Mouse (Mus musculus) right cerebral cortex, postnatal 10 days (tissue): ENCODE measurements around the gene Dpf2.

Experiments used
- DNase-seq, 2 experiments: peaks; one replicate each; pipeline ENCODE4 v3.0.0; 2021; ENCODE audit warnings: low spot score in 2 of 2

Dpf2 gene

DNA sequence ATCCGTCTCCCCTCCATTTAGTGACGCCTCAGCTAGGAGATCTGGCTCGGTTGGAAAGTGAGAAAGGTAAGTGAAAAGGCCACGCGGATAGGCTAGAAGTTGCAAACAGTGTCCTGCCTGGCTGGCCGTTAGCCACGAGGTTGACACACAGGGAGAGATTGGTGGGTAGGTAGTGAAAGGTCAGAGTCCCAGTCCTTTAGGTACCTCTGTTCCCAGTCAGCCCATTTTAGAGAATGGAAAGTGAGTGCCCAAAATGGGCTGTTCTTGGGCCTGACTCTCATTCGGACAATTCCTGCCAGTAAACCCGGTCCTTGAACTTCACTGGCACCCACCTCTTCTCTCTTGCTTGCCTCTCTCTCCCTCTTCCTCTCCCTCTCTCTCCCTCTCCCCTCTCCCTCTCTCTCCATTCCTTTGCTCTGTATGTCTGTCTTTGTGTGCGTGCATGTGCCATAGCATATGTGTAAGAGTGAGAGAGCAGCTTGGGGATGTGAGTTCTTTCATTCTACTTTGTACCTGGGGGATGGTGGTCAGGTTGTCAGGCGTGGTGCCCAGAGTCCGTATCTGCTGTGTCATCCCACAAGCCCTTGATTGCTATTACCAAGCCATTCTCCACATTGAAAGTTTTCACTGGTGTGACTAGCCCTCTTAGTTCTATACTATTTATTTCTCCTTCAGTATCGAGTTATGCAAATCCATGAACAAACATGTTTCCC lies at the start of gene Dpf2:
Gene Dpf2 (minus strand): TSS at position 4 of the 713 bp plus-strand sequence.
- no peak for DNase-seq

DNA sequence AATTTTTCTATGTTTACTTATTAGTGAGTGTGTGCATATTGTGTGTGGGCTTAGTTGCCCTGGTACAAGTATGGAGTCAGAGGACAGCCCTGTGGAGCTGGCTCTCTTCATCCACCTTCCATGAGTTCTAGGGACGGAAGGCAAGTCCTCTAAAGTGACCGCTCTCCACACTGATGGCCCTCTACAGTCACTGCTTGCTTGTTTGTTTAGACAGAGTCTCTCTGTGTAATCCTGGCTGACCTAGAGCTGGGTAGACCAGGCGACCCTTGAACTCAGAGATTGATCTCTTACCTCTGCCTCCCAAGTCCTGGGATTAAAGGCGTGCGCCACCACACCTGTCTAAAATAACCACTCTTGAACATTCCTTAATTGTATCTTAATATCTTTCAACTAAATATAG lies 44.6 kb upstream of the Dpf2 start:
- no peak for DNase-seq

DNA sequence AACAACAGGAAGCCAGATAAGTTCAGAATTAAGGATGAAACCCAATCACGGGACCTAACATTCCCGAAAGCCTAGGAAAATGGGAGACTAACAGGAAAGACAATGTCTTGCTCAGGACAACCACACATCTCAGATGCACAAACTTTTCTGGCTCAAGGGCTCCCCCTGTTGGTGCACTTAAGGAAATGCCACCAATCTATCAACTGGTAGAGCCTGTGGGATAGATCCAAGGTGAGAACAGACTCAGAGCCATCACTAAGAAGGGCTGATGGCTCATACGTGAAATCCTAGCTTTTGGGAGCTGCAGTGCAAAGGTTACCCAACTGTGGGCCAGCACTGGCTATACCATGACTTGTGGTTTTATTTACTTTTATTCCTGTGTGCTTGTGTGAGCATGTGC lies 43.9 kb upstream of the Dpf2 start:
- DNase-seq, result peak; percentile 73 to 83

DNA sequence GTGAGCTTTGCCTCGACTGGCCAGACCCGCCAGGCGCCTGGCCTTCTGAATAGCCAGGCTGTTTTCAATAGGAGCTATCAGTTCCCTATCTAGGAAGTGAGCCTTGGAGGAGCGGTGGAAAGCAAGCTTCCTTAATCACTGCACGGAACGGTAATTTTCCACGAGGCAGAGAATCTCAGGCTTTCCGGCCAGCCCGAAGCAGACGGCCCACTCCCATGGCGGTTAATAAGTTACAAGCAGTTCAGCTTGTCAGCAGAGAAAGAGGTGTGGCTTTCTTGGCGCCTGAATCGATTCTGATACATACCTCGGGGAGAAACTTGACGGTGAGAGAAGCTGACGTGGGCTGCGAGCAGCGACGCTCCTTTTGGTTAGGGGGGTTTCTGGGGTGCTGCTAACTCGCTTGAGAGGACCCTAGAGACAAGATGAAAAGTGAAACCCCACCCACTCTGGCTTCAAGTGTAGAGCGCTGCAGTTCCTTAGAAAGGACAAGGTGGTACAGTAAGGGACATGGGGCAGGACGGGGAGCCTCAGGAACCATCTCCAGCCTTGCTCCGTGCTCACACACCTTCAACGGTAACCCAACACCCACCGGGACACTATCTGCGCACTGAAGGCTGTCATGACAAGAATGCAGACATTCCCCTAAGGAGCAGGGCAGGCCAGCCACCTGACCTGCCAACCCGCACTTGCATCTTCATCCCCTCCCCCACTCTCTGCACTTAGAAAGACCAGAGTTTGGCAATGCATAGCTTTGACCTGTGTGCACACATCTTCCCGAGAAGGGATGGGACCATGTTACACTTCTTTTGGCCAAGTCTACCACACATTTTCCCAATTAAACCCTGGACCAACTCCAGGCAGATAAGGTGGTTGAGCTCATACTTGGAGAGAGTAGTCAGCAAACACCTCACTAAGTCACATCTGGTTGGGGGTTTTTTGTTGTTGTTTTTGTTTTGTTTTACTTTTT lies 43.2 kb upstream of the Dpf2 start:
- no peak for DNase-seq

DNA sequence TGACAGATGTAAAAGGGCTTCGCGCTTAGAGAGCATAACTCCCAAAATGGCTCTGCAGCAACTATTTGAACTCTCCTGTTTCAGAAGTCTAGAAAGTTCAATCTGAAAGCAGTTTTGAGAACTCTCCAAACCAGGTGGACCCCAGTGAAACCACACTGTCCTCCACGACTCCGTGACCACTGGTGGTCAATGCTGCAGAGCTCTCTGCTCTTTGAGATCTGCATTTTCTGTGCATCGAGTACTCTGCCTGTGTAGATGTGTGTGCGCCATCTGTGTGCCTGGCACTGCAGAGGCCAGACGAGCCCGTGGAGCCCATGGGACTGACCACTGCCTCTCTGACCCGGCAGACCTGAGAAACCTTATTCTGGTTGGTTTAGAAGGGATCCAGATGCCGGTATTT lies 42.1 kb upstream of the Dpf2 start:
- no peak for DNase-seq

DNA sequence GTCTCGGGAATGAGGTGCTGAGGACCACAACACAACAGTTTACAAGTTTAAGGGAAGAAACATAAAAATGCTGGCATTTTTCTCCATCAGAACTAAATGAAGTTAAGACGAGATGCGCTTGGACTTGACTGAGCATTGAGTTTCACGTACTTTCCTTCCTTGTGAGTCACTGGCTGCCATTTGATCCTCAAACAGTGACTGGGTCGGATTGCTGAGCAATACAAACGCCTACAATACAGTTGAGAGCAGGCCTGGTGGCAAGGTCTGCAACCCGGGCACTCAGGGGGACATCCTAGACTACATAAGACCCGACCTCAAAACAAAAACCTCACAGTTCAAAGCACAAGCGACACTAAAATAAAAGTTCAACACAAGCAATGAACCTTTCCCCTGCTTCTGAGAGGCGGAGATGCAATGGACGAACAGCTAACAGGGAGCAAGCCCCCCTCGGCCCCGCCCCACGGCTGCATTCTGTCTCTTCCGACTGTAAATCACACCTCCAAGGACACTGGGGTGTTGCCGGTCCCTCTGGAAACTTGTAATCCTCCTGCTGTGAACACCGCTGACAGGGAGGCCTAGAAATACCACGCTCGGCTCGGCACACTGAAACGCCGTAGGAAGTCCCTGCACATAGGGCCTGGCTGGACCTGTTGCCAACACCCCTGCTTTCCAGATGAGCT lies 41.4 kb upstream of the Dpf2 start:
- no peak for DNase-seq

DNA sequence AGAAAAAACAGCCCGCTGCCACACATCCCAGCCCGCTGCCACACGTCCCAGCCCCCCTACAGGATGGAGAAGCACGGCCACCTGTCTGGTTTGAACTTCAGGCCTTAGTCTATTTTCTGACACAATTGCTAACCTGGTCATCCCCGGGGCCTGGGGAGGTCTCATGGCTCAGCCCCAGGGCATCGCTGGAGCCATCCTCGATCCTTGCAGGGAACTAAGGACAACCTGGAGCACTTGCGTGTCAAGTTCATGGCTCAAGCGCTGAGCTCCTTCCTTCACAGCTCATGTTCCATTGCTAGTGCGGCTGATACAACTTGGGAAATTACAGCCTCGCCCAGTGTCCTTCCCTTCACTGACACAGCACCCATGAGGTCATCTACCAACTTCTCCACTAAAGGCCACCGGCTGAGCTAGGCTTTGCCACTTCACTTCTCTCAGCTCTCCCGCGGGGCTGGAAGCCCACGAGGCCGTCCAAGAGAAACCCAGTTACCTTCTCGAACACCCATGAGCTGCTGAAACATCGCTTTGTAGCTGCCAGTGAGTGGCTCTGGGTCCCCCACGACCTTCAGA lies 40.5 kb upstream of the Dpf2 start:
- DNase-seq, result no peak

DNA sequence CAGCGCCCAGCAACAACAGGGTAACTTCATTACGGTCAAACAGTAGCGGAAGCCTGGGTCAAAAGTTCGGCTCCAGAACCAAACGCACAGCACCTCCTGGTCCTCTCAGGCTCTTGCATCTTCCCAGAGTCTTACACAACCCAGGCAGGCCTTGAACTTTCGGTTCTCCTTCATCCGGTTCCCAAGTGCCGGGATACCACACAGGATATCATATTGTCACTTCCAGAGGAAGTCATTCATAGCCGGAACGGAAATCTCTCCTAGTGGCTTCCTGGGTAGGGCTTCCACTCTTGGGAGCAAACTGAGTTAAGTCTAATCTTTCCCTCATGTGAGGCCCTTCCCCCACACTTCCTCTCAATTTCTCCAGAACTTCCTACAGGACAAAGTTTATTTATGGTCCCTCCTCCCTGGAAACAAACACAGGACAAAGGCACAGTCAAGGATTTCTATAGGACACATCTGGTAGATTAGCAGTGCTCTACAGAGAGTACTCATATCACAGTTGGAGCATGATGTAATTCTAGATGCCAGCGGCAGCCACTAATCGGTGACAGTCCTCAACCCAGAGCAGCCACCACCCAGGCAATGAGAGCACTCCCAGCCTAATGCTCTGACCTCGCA lies 39.4 kb upstream of the Dpf2 start:
- no peak for DNase-seq

DNA sequence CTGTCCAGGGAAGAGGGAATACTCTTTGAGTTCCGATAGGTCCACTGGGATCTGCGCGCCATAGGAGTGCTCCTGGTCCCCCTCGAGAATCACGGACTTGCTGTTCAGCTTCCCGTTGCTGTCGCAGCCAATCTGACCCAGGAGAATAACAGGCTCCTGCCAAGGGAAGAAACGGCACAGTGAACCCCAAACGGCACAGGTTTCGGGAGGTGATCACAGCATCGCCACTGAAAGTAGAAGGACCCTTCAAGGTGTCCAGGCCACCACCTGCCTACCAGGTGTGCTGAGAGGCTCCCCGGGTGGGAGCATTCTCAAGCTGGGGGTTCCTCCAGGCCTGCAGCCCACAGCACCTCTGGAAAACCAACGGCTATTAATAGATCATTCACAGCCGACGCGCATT lies 38.8 kb upstream of the Dpf2 start:
- no peak for DNase-seq

DNA sequence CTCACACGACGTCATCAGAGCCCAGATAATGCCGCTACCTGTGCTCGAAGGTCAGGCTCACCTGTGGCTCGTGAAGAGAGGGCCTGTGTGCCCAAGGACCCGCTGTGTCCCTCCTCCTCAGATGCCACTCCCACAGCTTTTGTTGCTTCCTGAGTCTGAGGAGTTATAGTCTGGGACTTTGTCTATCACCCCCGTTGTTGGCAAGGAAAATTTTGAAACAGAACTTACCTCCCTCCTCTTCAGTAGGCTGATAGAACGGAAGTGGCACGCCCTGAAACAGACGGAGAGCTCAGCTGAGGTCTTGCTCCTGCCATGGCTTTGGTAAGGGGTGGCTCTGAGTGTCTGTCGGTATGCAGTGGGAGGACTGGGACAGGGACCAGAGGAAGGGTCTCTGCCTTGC lies 37.4 kb upstream of the Dpf2 start:
- no peak for DNase-seq

DNA sequence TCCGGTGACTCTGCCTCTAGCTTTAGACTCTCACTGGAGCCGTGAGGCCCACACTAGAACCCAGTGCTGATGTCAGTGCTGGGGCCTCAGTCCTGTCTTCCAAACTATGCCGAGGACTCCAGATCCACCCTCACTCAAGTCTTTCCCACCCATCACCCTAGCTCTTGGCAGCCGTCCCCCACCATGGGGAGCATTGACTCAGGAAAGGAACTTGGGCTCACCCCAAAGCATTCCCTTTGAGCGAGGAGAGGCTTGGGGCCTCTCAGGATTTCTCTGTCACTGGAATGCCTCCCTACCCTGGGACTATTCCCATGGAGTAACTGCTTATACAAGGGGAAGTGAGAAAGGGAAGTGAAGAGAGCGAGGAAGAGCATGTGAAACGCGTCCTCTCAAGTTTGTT lies 33.1 kb upstream of the Dpf2 start:
- no peak for DNase-seq

DNA sequence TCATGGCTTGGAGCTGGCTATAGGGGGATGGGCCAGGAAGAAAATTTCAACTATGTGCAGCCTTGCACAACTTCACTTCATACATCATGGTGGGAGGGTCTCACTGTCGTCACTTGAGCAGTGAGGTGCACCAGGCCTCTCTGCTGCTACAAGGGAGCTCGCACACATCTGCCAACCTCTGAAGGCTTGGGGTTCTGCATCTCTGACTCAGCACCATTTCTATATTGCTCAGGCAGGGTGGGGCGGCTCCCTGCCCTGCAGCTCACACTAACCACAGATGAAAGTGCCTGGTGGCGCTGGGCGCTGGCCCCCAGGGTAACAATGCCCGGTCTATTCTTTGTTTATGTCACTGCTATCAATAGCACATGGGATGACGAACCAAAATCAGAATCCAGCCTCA lies 32.2 kb upstream of the Dpf2 start:
- no peak for DNase-seq

DNA sequence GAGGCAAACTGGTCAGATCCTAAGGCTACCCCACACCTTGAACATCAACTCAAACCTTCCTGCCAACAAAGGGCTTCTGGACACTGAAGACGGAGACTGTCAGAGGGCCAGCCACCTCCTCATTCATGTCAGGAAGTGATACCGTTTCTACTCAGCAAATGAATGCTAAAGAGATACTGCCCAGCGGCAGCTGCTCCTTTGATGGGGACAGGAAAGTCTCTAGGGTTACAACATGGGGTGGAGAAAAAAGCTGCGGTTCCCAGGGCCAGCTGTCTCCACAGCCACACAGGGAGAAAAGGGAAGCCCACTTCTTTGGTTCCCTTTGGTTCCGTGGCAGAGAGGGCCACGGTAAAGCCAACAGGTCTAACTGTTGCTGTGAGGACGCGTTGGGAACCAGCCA lies 31.3 kb upstream of the Dpf2 start:
- DNase-seq, result no peak

DNA sequence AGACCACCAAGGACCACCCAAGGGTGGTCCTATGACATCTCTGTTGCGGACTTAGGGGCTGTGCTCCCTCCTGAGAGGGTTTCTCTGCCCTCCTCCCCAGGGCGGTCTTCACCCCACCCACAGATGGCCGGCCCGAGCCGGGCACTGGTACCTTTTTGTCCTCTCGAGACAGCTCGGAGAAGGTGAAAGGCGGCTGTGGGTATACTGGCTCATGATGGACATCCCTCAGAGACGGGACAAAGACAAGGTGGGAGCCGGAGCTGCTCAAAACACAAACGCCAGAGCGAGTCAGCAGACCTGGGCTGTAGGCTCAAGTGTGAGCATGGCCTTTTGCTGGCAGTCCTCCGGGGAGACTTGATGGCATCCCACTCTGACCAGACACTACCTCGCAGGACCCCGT lies 30.6 kb upstream of the Dpf2 start:
- no peak for DNase-seq

DNA sequence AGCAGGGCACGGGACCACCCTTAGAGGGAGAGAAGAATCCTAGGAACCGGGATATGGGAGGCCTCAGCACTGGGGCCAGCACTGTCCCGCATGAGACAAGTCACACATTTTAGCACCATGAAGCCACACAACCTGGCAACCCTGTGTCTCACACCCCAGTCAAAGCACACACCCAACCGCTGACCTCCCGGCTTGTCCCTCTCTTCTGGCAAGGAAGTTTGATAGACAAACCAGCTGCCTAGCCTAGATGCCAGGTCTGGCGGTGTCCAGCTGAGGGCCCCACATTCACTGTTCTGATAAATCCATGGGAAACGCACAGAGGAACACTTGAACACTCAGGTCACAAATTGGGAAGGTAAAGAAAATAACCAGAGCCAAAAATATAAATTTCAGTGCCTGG lies 29.8 kb upstream of the Dpf2 start:
- DNase-seq, result no peak

DNA sequence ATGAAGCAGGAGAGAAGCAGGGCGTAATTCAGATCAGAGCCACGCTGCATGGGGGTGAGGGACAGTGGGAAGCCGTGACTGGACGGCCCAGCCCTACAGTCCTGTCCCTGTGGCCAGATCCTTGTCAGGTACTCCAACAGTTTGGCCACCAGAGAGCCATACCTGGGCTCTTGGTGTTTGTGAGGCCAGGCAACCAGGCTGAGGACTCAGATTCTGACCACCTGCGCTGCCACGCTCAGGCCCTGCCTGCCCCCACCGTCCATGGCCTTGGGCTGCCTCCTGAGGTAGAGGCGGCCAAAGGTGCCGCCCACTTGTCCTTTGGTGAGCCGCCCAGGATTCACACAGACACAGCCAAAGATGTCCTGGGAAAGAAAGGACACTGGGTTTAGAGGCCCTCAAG lies 27.8 kb upstream of the Dpf2 start:
- DNase-seq, result no peak

DNA sequence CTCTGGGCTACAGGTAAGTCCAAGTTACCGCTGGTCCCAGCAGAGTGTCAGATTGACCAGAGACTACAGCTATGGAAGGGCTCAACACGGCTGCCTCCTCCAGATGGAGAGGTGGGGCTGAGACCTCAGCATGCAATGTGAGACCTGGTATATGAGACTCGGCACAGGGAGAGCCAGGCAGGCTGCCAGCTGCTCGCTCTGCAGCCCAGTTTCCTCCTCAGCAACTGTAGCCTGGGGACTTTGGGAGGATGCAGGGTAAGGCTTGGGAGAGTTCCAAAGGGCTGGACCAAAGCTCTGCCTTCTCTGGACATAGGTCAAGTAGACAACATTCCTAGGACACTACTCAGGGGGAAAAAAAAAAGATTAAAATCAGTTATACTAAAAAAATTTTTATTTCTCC lies 27.4 kb upstream of the Dpf2 start:
- DNase-seq, result peak; percentile 57 to 71

DNA sequence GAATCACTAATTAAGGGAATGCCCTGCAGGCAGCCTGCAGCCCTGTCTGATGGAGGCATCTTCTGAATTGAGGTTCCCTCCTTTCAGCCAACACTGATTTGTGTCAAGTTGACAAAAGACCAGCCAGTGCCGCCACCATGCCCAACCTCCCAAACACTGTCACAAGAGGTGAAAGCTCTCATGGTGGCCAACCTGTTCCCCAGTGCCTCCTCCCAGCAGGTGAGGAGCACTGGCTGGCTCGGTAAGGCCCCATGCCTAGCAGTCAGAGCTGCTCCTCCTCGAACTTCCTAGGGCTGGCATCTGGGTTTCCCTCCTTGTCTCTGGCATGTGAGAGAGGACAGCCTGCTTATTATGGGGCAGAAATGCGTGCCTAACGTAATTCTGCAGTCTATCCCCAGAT lies 26.9 kb upstream of the Dpf2 start:
- no peak for DNase-seq

DNA sequence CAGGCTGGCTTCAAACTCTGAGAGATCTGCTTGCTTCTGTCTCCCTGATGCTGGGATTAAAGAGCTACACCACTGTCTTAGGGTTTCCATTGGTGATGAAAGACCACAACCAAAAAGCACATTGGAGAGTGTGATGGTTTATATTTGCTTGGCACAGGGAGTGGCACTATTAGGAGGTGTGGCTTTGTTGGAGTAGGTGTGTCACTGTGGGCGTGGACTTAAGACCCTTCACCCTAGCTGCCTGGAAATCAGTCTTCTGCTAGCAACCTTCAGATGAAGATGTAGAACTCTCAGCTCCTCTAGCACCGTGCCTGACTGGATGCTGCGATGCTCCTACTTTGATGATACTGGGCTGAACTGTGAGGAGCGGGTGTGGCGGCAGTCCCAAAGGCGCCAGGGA lies 25.7 kb upstream of the Dpf2 start:
- no peak for DNase-seq

DNA sequence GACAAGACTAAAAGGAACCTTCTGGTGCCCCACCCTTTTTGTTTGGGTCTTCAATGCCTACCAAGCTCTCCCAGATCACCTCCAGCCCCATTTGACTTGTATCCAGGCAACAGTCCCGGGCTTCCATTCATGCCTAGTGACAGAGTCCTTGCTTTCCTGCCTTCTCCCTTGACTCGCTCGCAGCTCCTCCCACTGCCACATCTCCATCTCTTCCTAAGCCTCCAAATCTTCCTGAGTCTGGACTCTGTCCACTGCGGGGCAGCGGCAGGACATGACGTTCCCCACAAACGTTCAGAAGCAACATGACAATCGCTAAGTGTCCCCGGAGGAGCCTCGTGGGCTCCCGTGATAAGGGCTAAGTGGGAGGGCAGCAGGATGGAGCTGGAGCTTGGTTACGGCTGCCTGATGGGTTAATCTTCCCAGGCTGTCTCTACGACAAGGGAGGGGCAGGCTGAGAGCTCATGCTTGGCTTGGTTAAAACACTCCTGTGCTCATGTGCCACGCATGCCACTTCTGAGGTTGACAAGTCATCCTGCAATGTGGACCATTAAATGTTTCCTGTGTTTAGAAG lies 25.1 kb upstream of the Dpf2 start:
- DNase-seq, result no peak

DNA sequence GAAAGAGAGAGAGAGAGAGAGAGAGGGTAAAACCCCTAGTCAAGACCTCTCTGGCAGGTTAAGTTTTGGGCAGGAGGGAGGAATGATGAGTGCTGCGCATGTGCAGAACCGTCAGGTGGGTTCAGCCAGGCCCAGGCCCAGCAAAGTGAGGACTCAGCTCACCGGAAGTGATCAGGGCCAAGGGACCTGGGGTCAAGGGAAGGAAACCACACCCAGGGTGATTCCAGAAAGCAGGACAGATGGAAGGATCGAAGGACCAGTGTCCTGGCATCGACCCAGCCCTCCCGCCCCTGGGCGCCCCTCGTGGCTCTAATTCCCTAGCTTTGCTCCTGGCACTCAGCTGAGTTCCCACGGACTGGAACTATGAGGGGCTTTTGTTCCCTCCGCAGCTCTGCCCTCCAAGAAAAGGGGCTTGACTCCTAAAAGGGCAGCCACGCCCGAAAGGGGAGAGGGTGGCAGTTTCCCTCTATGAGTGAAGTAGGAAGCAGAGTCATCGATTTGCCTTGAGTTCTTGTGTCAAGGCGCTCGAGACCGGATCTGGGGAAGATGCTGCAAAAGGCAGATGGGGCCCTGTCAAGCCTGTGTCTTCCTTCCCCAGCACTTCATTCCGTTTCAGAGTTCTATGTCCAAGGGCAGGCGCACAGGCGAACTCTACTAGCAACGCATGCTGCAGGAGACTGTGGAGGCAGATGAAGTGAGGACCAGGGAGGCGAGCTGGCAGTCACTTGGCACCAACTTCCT lies 24.5 kb upstream of the Dpf2 start:
- no peak for DNase-seq
